Mouse (Mus musculus): ENCODE data around the gene Asb11. TPM values are rescaled to one million over a fixed set of nuclear protein-coding genes. Genes with fewer than 3 reads are reported as not detected.

Asb11 gene
- polyA plus RNA-seq, 1 experiment from 2014 or later, result not detected

GRCm38 (mm10) chrX:164432682-164433081, 4.1 kb upstream of the Asb11 start:
- WGBS, result 95% methylated on average over 9 of the region's 9 CpGs
- no peak overlapping the region for H3K4me2 ChIP-seq (ENCODE audit: low read depth, low read length)
- H3K36me3 ChIP-seq (ENCODE audit: control insufficient read depth, insufficient read depth, low read length), result no peaks in the 10 kb centered on the region

GRCm38 (mm10) chrX:164439462-164439861, 2.7 kb downstream of the Asb11 start:
- Histone ChIP-seq H3K9ac (replicated peaks; ENCODE audit: low read depth, low read length) (no peak overlapping the region), H3K36me3 (ENCODE audit: control insufficient read depth, insufficient read depth, low read length) (no peaks in the 10 kb centered on the region), H3K4me1 (ENCODE audit: control insufficient read depth, insufficient read depth, low read length) (no peaks in the 10 kb centered on the region), H3K4me2 (ENCODE audit: low read depth, low read length) (no peak overlapping the region), H3K4me3 (ENCODE audit: low read depth, low read length) (no peak overlapping the region), H3K27ac (ENCODE audit: low read depth, low read length) (no peak overlapping the region), H3K27me3 (ENCODE audit: control insufficient read depth, insufficient read depth, low read length) (no peaks in the 10 kb centered on the region), H3K9me3 (ENCODE audit: control insufficient read depth, low read length) (no peaks in the 10 kb centered on the region)
- WGBS, result 89% methylated on average over 7 of the region's 7 CpGs
- ATAC-seq (ENCODE audit: low read depth), result no peak

More at GRCm38 (mm10) chrX:164432682-164433081, 4.1 kb upstream of the Asb11 start:
- Histone ChIP-seq H3K27me3 (ENCODE audit: control insufficient read depth, insufficient read depth, low read length) (no peaks in the 10 kb centered on the region), H3K9me3 (ENCODE audit: control insufficient read depth, low read length) (no peaks in the 10 kb centered on the region), H3K4me3 (ENCODE audit: low read depth, low read length) (no peak overlapping the region), H3K27ac (ENCODE audit: low read depth, low read length) (no peak overlapping the region), H3K9ac (replicated peaks; ENCODE audit: low read depth, low read length) (no peak overlapping the region), H3K4me1 (ENCODE audit: control insufficient read depth, insufficient read depth, low read length) (no peaks in the 10 kb centered on the region)
- ATAC-seq (ENCODE audit: low read depth), result no peak

GRCm38 (mm10) chrX:164440140-164440539, 3.3 kb downstream of the Asb11 start:
- Histone ChIP-seq H3K27ac (ENCODE audit: low read depth, low read length) (no peak overlapping the region), H3K9me3 (ENCODE audit: control insufficient read depth, low read length) (no peaks in the 10 kb centered on the region), H3K4me3 (ENCODE audit: low read depth, low read length) (no peak overlapping the region), H3K27me3 (ENCODE audit: control insufficient read depth, insufficient read depth, low read length) (no peaks in the 10 kb centered on the region), H3K4me1 (ENCODE audit: control insufficient read depth, insufficient read depth, low read length) (no peaks in the 10 kb centered on the region), H3K36me3 (ENCODE audit: control insufficient read depth, insufficient read depth, low read length) (no peaks in the 10 kb centered on the region), H3K4me2 (ENCODE audit: low read depth, low read length) (no peak overlapping the region), H3K9ac (replicated peaks; ENCODE audit: low read depth, low read length) (no peak overlapping the region)
- 85% methylated on average over 2 of the region's 2 CpGs for WGBS
- ATAC-seq (ENCODE audit: low read depth), result no peak

- Histone ChIP-seq H3K4me3 (ENCODE audit: low read depth, low read length) (no peak overlapping the region), H3K36me3 (ENCODE audit: control insufficient read depth, insufficient read depth, low read length) (no peaks in the 10 kb centered on the region), H3K9me3 (ENCODE audit: control insufficient read depth, low read length) (no peaks in the 10 kb centered on the region), H3K27ac (ENCODE audit: low read depth, low read length) (no peak overlapping the region), H3K27me3 (ENCODE audit: control insufficient read depth, insufficient read depth, low read length) (no peaks in the 10 kb centered on the region), H3K4me1 (ENCODE audit: control insufficient read depth, insufficient read depth, low read length) (no peaks in the 10 kb centered on the region), H3K9ac (replicated peaks; ENCODE audit: low read depth, low read length) (no peak overlapping the region), H3K4me2 (ENCODE audit: low read depth, low read length) (no peak overlapping the region)
- 78% methylated on average over 3 of the region's 3 CpGs for WGBS
- ATAC-seq (ENCODE audit: low read depth), result no peak
These were observed 3.9 kb downstream of the Asb11 start for GRCm38 (mm10) chrX:164440703-164441102.

- H3K9ac ChIP-seq (replicated peaks; ENCODE audit: low read depth, low read length), result no peak overlapping the region
- no peaks in the 10 kb centered on the region for H3K27me3 ChIP-seq (ENCODE audit: control insufficient read depth, insufficient read depth, low read length)
- H3K4me2 ChIP-seq (ENCODE audit: low read depth, low read length), result no peak overlapping the region
- no peak overlapping the region for H3K27ac ChIP-seq (ENCODE audit: low read depth, low read length)
- ATAC-seq (ENCODE audit: low read depth), result no peak
- WGBS, result 83% methylated on average over 3 of the region's 3 CpGs
- no peaks in the 10 kb centered on the region for H3K4me1 ChIP-seq (ENCODE audit: control insufficient read depth, insufficient read depth, low read length)
- H3K9me3 ChIP-seq (ENCODE audit: control insufficient read depth, low read length), result no peaks in the 10 kb centered on the region
- H3K36me3 ChIP-seq (ENCODE audit: control insufficient read depth, insufficient read depth, low read length), result no peaks in the 10 kb centered on the region
- no peak overlapping the region for H3K4me3 ChIP-seq (ENCODE audit: low read depth, low read length)
These were observed 4.5 kb downstream of the Asb11 start for GRCm38 (mm10) chrX:164441306-164441705.

GRCm38 (mm10) chrX:164445601-164446000, 8.8 kb downstream of the Asb11 start:
- ATAC-seq (ENCODE audit: low read depth), result no peak
- H3K9me3 ChIP-seq (ENCODE audit: control insufficient read depth, low read length), result no peaks in the 10 kb centered on the region
- whole genome bisulfite sequencing, result 90% methylated on average over 12 of the region's 12 CpGs
- no peak overlapping the region for H3K9ac ChIP-seq (replicated peaks; ENCODE audit: low read depth, low read length)
- no peak overlapping the region for H3K4me3 ChIP-seq (ENCODE audit: low read depth, low read length)
- no peaks in the 10 kb centered on the region for H3K27me3 ChIP-seq (ENCODE audit: control insufficient read depth, insufficient read depth, low read length)
- no peak overlapping the region for H3K4me2 ChIP-seq (ENCODE audit: low read depth, low read length)
- H3K36me3 ChIP-seq (ENCODE audit: control insufficient read depth, insufficient read depth, low read length), result no peaks in the 10 kb centered on the region
- H3K4me1 ChIP-seq (ENCODE audit: control insufficient read depth, insufficient read depth, low read length), result no peaks in the 10 kb centered on the region
- no peak overlapping the region for H3K27ac ChIP-seq (ENCODE audit: low read depth, low read length)

- Histone ChIP-seq H3K27me3 (ENCODE audit: control insufficient read depth, insufficient read depth, low read length) (no peaks in the 10 kb centered on the region), H3K27ac (ENCODE audit: low read depth, low read length) (no peak overlapping the region), H3K4me2 (ENCODE audit: low read depth, low read length) (no peak overlapping the region), H3K9ac (replicated peaks; ENCODE audit: low read depth, low read length) (no peak overlapping the region), H3K9me3 (ENCODE audit: control insufficient read depth, low read length) (no peaks in the 10 kb centered on the region), H3K4me3 (ENCODE audit: low read depth, low read length) (no peak overlapping the region), H3K4me1 (ENCODE audit: control insufficient read depth, insufficient read depth, low read length) (no peaks in the 10 kb centered on the region), H3K36me3 (ENCODE audit: control insufficient read depth, insufficient read depth, low read length) (no peaks in the 10 kb centered on the region)
- no peak for ATAC-seq (ENCODE audit: low read depth)
- 89% methylated on average over 10 of the region's 10 CpGs for WGBS
These were observed 9.3 kb downstream of the Asb11 start for GRCm38 (mm10) chrX:164446106-164446551.

GRCm38 (mm10) chrX:164446835-164447681, 10.3 kb downstream of the Asb11 start:
- no peaks in the 10 kb centered on the region for H3K9me3 ChIP-seq (ENCODE audit: control insufficient read depth, low read length)
- 93% methylated on average over 9 of the region's 9 CpGs for WGBS
- H3K4me3 ChIP-seq (ENCODE audit: low read depth, low read length), result no peak overlapping the region
- no peaks in the 10 kb centered on the region for H3K27me3 ChIP-seq (ENCODE audit: control insufficient read depth, insufficient read depth, low read length)
- no peaks in the 10 kb centered on the region for H3K36me3 ChIP-seq (ENCODE audit: control insufficient read depth, insufficient read depth, low read length)
- no peak for ATAC-seq (ENCODE audit: low read depth)
- no peak overlapping the region for H3K27ac ChIP-seq (ENCODE audit: low read depth, low read length)
- H3K4me2 ChIP-seq (ENCODE audit: low read depth, low read length), result no peak overlapping the region
- H3K4me1 ChIP-seq (ENCODE audit: control insufficient read depth, insufficient read depth, low read length), result no peaks in the 10 kb centered on the region
- H3K9ac ChIP-seq (replicated peaks; ENCODE audit: low read depth, low read length), result no peak overlapping the region

- no peaks in the 10 kb centered on the region for H3K36me3 ChIP-seq (ENCODE audit: control insufficient read depth, insufficient read depth, low read length)
- H3K4me2 ChIP-seq (ENCODE audit: low read depth, low read length), result no peak overlapping the region
- H3K27ac ChIP-seq (ENCODE audit: low read depth, low read length), result no peak overlapping the region
- no peaks in the 10 kb centered on the region for H3K27me3 ChIP-seq (ENCODE audit: control insufficient read depth, insufficient read depth, low read length)
- H3K9ac ChIP-seq (replicated peaks; ENCODE audit: low read depth, low read length), result no peak overlapping the region
- no peaks in the 10 kb centered on the region for H3K9me3 ChIP-seq (ENCODE audit: control insufficient read depth, low read length)
- no peaks in the 10 kb centered on the region for H3K4me1 ChIP-seq (ENCODE audit: control insufficient read depth, insufficient read depth, low read length)
- H3K4me3 ChIP-seq (ENCODE audit: low read depth, low read length), result no peak overlapping the region
- ATAC-seq (ENCODE audit: low read depth), result no peak
- 87% methylated on average over 2 of the region's 2 CpGs for WGBS
These were observed 10.9 kb downstream of the Asb11 start for GRCm38 (mm10) chrX:164447682-164448071.

Measured in neural tube, embryonic 14.5 days (tissue).